Mouse (Mus musculus): ENCODE data around the gene Fth1. TPM values are rescaled to one million over a fixed set of nuclear protein-coding genes. Genes with fewer than 3 reads are reported as not detected.

The Fth1 gene
- polyA plus RNA-seq (2012; ENCODE audit: low replicate concordance), result 22,439 and 22,473 TPM in 2 replicates

GRCm38 (mm10) chr19:9980258-9980657 lies at the start of gene Fth1:
Gene Fth1, plus strand, starts transcription at chr19:9980598.

GRCm38 (mm10) chr19:10001206-10001969 lies 21.0 kb downstream of the Fth1 start, which contains the start of the genes Best1 and Rab3il1:
Gene Best1, minus strand, starts transcription at chr19:10001633.
Gene Rab3il1, plus strand, starts transcription at chr19:10001669.

Other genes with a start within 250 kb of the Fth1 start
- gene Scgb2a2, start 133.0 kb upstream of the Fth1 start, polyA plus RNA-seq (2012; ENCODE audit: low replicate concordance), result not detected in 2 replicates
- gene Incenp, start 81.0 kb upstream of the Fth1 start, polyA plus RNA-seq (2012; ENCODE audit: low replicate concordance), result 79.3 and 143 TPM in 2 replicates
- not detected in 2 replicates for gene Best1, start 21.0 kb downstream of the Fth1 start, polyA plus RNA-seq (2012; ENCODE audit: low replicate concordance)
- 87.5 and 239 TPM in 2 replicates for gene Rab3il1, start 21.1 kb downstream of the Fth1 start, polyA plus RNA-seq (2012; ENCODE audit: low replicate concordance)
- 221 and 272 TPM in 2 replicates for gene Fads3, start 61.0 kb downstream of the Fth1 start, polyA plus RNA-seq (2012; ENCODE audit: low replicate concordance)
- gene Fads2, start 121.1 kb downstream of the Fth1 start, polyA plus RNA-seq (2012; ENCODE audit: low replicate concordance), result 36.5 and 67.5 TPM in 2 replicates
- gene Fads1, start 202.3 kb downstream of the Fth1 start, polyA plus RNA-seq (2012; ENCODE audit: low replicate concordance), result 81.8 and 109 TPM in 2 replicates
- 8.3 and 10.4 TPM in 2 replicates for gene Tmem258, start 223.4 kb downstream of the Fth1 start, polyA plus RNA-seq (2012; ENCODE audit: low replicate concordance)
- 34.7 and 79.8 TPM in 2 replicates for gene Fen1, start 223.6 kb downstream of the Fth1 start, polyA plus RNA-seq (2012; ENCODE audit: low replicate concordance)